Mouse (Mus musculus) stomach, embryonic 16.5 days (tissue): ENCODE measurements around the gene Enpp6. TPM values are rescaled to one million over a fixed set of nuclear protein-coding genes. Genes with fewer than 3 reads are reported as not detected.
A peak's percentile ranks its signal among the peaks of the same experiment; 100 is the strongest.

ENCODE experiments used
- ATAC-seq: fragments of 200-750 bp; cut with Nextera tagmentation; 2 replicates; pipeline ENCODE4 v1.8.0; 2017; ENCODE audit warnings: moderate number of reproducible peaks, moderate TSS enrichment; ENCODE audit not compliant: insufficient read depth, low FRiP score
- H3K27ac ChIP-seq: fragments of 300-500 bp; sonication (generic); 2 replicates; pipeline ENCODE4 v1.5.1; 2014; ENCODE audit warnings: low read length
- H3K27me3 ChIP-seq: fragments of 300-500 bp; sonication (generic); 2 replicates; pipeline ENCODE4 v1.6.1; 2014; ENCODE audit warnings: low read length, control low read depth, mixed read lengths; ENCODE audit not compliant: control insufficient read depth, insufficient read depth
- H3K36me3 ChIP-seq: fragments of 300-500 bp; sonication (generic); 2 replicates; pipeline ENCODE4 v1.6.1; 2014; ENCODE audit warnings: low read length; ENCODE audit not compliant: control insufficient read depth, insufficient read depth
- H3K4me1 ChIP-seq: fragments of 300-500 bp; sonication (generic); 2 replicates; pipeline ENCODE4 v1.6.1; 2014; ENCODE audit warnings: low read length, control low read depth, mixed read lengths; ENCODE audit not compliant: control insufficient read depth, insufficient read depth
- H3K4me2 ChIP-seq: fragments of 300-500 bp; sonication (generic); 2 replicates; pipeline ENCODE4 v1.6.1; 2014; ENCODE audit warnings: low read depth, low read length, mixed read lengths
- H3K4me3 ChIP-seq: fragments of 300-500 bp; sonication (generic); replicated peaks from 2 replicates; pipeline ENCODE4 v1.5.1; 2014; ENCODE audit warnings: mild to moderate bottlenecking, low read length
- H3K9ac ChIP-seq: fragments of 300-500 bp; sonication (generic); 2 replicates; pipeline ENCODE4 v1.6.1; 2014; ENCODE audit warnings: low read length
- H3K9me3 ChIP-seq: fragments of 300-500 bp; sonication (generic); replicated peaks from 2 replicates; pipeline ENCODE4 v1.6.1; 2016; ENCODE audit warnings: low read length, control low read depth; ENCODE audit not compliant: control insufficient read depth
- WGBS: fragments of 180-500 bp; shearing (Covaris S2); extraction: QIAGEN DNeasy Blood & Tissue Kit; methylation state at CpG from one replicate; pipeline ENCODE4 v1.1.7; 2014; 5-methylcytosine and 5-hydroxymethylcytosine counted together
- polyA plus RNA-seq: library from polyadenylated mRNA; unstranded; fragments of >200 nt; fragmentation: Nextera tagmentation; extraction: Ambion mirVana; gene quantifications from 2 replicates; pipeline ENCODE4 v1.2.1, GENCODE M21; 2015

The Enpp6 gene
- polyA plus RNA-seq, 1 experiment from 2014 or later = 0.23 TPM

- Histone ChIP-seq H3K4me2 (no peak overlapping the region), H3K27ac (peak overlapping the region; percentile 51; the same call in 1 of the 2 replicates), H3K9me3 (no peaks in the 10 kb centered on the region), H3K27me3 (peaks cover 5% of the 10 kb centered on the region; the same call in 1 of the 2 replicates), H3K4me3 (no peak overlapping the region), H3K9ac (no peak overlapping the region), H3K36me3 (no peaks in the 10 kb centered on the region), H3K4me1 (peaks cover 5% of the 10 kb centered on the region)
- peak; percentile 78 for ATAC-seq
- WGBS = 35% methylated on average over 8 of the region's 8 CpGs
Measured at GRCm38 (mm10) chr8:47021135-47021555, 34.5 kb downstream of the Enpp6 start.

- H3K9ac ChIP-seq = no peak overlapping the region
- no peak overlapping the region for H3K27ac ChIP-seq
- 88% methylated on average over 4 of the region's 4 CpGs for WGBS
- peaks cover 5% of the 10 kb centered on the region for H3K4me1 ChIP-seq
- H3K9me3 ChIP-seq = no peaks in the 10 kb centered on the region
- ATAC-seq = no peak
- H3K4me3 ChIP-seq = no peak overlapping the region
- no peak overlapping the region for H3K4me2 ChIP-seq
- H3K27me3 ChIP-seq = no peaks in the 10 kb centered on the region
- no peaks in the 10 kb centered on the region for H3K36me3 ChIP-seq
Measured at GRCm38 (mm10) chr8:47024612-47025011, 37.9 kb downstream of the Enpp6 start.

GRCm38 (mm10) chr8:47026841-47027490 is 40.3 kb downstream of the Enpp6 start:
- no peak overlapping the region for H3K27ac ChIP-seq
- H3K27me3 ChIP-seq = no peaks in the 10 kb centered on the region
- no peaks in the 10 kb centered on the region for H3K9me3 ChIP-seq
- no peak overlapping the region for H3K4me3 ChIP-seq
- 70% methylated on average over 10 of the region's 10 CpGs for WGBS
- no peak for ATAC-seq
- H3K9ac ChIP-seq = no peak overlapping the region
- no peaks in the 10 kb centered on the region for H3K4me1 ChIP-seq
- H3K4me2 ChIP-seq = no peak overlapping the region
- H3K36me3 ChIP-seq = no peaks in the 10 kb centered on the region

GRCm38 (mm10) chr8:47028474-47028873 is 41.8 kb downstream of the Enpp6 start:
- no peak for ATAC-seq
- 68% methylated on average over 6 of the region's 6 CpGs for WGBS
- no peaks in the 10 kb centered on the region for H3K9me3 ChIP-seq

GRCm38 (mm10) chr8:47030321-47030720 is 43.6 kb downstream of the Enpp6 start:
- no peak for ATAC-seq

More at GRCm38 (mm10) chr8:47028474-47028873, 41.8 kb downstream of the Enpp6 start:
- Histone ChIP-seq H3K9ac (no peak overlapping the region), H3K4me2 (no peak overlapping the region), H3K4me1 (no peaks in the 10 kb centered on the region), H3K4me3 (no peak overlapping the region), H3K27me3 (no peaks in the 10 kb centered on the region), H3K27ac (no peak overlapping the region), H3K36me3 (no peaks in the 10 kb centered on the region)

GRCm38 (mm10) chr8:47032081-47032480 is 45.4 kb downstream of the Enpp6 start:
- WGBS = 83% methylated on average over 7 of the region's 7 CpGs
- Histone ChIP-seq H3K27ac (no peak overlapping the region), H3K4me2 (no peak overlapping the region), H3K27me3 (no peaks in the 10 kb centered on the region), H3K36me3 (no peaks in the 10 kb centered on the region), H3K9ac (no peak overlapping the region), H3K4me3 (no peak overlapping the region), H3K4me1 (0 out of 2 replicates have a peak, but pooled peaks cover 5% of the 10 kb centered on the region), H3K9me3 (no peaks in the 10 kb centered on the region)
- ATAC-seq = no peak

More at GRCm38 (mm10) chr8:47030321-47030720, 43.6 kb downstream of the Enpp6 start:
- H3K27ac ChIP-seq = no peak overlapping the region
- H3K4me1 ChIP-seq = no peaks in the 10 kb centered on the region
- no peaks in the 10 kb centered on the region for H3K9me3 ChIP-seq
- H3K9ac ChIP-seq = no peak overlapping the region
- no peak overlapping the region for H3K4me2 ChIP-seq
- WGBS = 91% methylated on average over 19 of the region's 19 CpGs
- no peaks in the 10 kb centered on the region for H3K36me3 ChIP-seq
- no peaks in the 10 kb centered on the region for H3K27me3 ChIP-seq
- H3K4me3 ChIP-seq = no peak overlapping the region

- Histone ChIP-seq H3K4me3 (no peak overlapping the region), H3K36me3 (no peaks in the 10 kb centered on the region), H3K4me2 (no peak overlapping the region), H3K9me3 (no peaks in the 10 kb centered on the region), H3K27ac (no peak overlapping the region), H3K27me3 (no peaks in the 10 kb centered on the region), H3K4me1 (0 out of 2 replicates have a peak, but pooled peaks cover 8% of the 10 kb centered on the region), H3K9ac (no peak overlapping the region)
- peak; percentile 80 for ATAC-seq
- 41% methylated on average over 4 of the region's 4 CpGs for WGBS
Measured at GRCm38 (mm10) chr8:47033976-47034375, 47.3 kb downstream of the Enpp6 start.

GRCm38 (mm10) chr8:47036501-47036900 is 49.8 kb downstream of the Enpp6 start:
- Histone ChIP-seq H3K27ac (no peak overlapping the region), H3K27me3 (no peaks in the 10 kb centered on the region), H3K4me3 (no peak overlapping the region), H3K36me3 (no peaks in the 10 kb centered on the region), H3K4me1 (0 out of 2 replicates have a peak, but pooled peaks cover 8% of the 10 kb centered on the region), H3K9me3 (peaks cover 9% of the 10 kb centered on the region; the same call in 1 of the 2 replicates), H3K4me2 (no peak overlapping the region), H3K9ac (no peak overlapping the region)
- WGBS = 83% methylated on average over 8 of the region's 8 CpGs
- ATAC-seq = no peak

- no peak overlapping the region for H3K4me2 ChIP-seq
- no peaks in the 10 kb centered on the region for H3K27me3 ChIP-seq
- H3K4me1 ChIP-seq = 0 out of 2 replicates have a peak, but pooled peaks cover 8% of the 10 kb centered on the region
- H3K27ac ChIP-seq = no peak overlapping the region
- no peaks in the 10 kb centered on the region for H3K36me3 ChIP-seq
- no peak overlapping the region for H3K9ac ChIP-seq
- H3K9me3 ChIP-seq = peaks cover 9% of the 10 kb centered on the region; the same call in 1 of the 2 replicates
- no peak overlapping the region for H3K4me3 ChIP-seq
- ATAC-seq = no peak
- 74% methylated on average over 5 of the region's 5 CpGs for WGBS
Measured at GRCm38 (mm10) chr8:47037405-47037804, 50.7 kb downstream of the Enpp6 start.
